Mouse (Mus musculus) T-cell, adult 66 days (primary cell): ENCODE results near the gene Gm9936. TPM values are rescaled to one million over a fixed set of nuclear protein-coding genes. Genes with fewer than 3 reads are reported as not detected.

Source experiments
- total RNA-seq, 2 experiments: library from RNA; stranded (reverse); gene quantifications; 3 replicates in 1 of 2; 4 replicates in 1 of 2; pipeline ENCODE4 v1.2.4; 2023

Gm9936 gene
- not detected for total RNA-seq

GRCm38 (mm10) chr5:114858582-114858981, at the start of gene Gm9936:
TSS of gene Gm9936 (minus strand) at chr5:114858682.

GRCm38 (mm10) chr5:114896688-114897373, 38.3 kb upstream of the Gm9936 start, which contains the start of gene Oasl2:
TSS of gene Oasl2 (plus strand) at chr5:114896936.

GRCm38 (mm10) chr5:114853364-114853763, 5.1 kb downstream of the Gm9936 start, which contains the start of gene 4930519G04Rik:
TSS of gene 4930519G04Rik (plus strand) at chr5:114853664.

GRCm38 (mm10) chr5:114822796-114823688, 35.4 kb downstream of the Gm9936 start, which contains the start of gene 1500011B03Rik:
TSS of gene 1500011B03Rik (minus strand) at chr5:114823468.

Other genes with a start within 250 kb of the Gm9936 start
- under 1 TPM in 1 of 2 experiments, not detected in 1; 0.70 TPM for gene Trpv4, start 200.3 kb downstream of the Gm9936 start, total RNA-seq
- gene Gltp, start 167.7 kb downstream of the Gm9936 start, total RNA-seq = 100 to 1,000 TPM; 141 to 143 TPM
- 10 to 100 TPM; 24.8 to 25.8 TPM for gene Tchp, start 150.9 kb downstream of the Gm9936 start, total RNA-seq
- gene Ankrd13a, start 84.0 kb downstream of the Gm9936 start, total RNA-seq = 100 to 1,000 TPM; 137 to 146 TPM
- gene Git2, start 83.2 kb downstream of the Gm9936 start, total RNA-seq = 100 to 1,000 TPM; 177 to 195 TPM
- 10 to 100 TPM; 46.8 to 58.9 TPM for gene 1500011B03Rik, start 35.2 kb downstream of the Gm9936 start, total RNA-seq
- not detected for gene 4930519G04Rik, start 5.0 kb downstream of the Gm9936 start, total RNA-seq
- gene Oasl2, start 38.3 kb upstream of the Gm9936 start, total RNA-seq = 1 to 10 TPM; 4.9 to 9.6 TPM
- 1 to 10 TPM; 3.2 TPM for gene Oasl1, start 64.6 kb upstream of the Gm9936 start, total RNA-seq
- gene 2210016L21Rik, start 83.5 kb upstream of the Gm9936 start, total RNA-seq = 10 to 100 TPM; 33.9 to 35.1 TPM
- gene Hnf1a, start 112.4 kb upstream of the Gm9936 start, total RNA-seq = not detected
- gene Sppl3, start 152.5 kb upstream of the Gm9936 start, total RNA-seq = 10 to 100 TPM; 65.3 to 67.6 TPM
- gene Gm10401, start 239.6 kb upstream of the Gm9936 start, total RNA-seq = not detected